7 mouse cellular contexts compared by ENCODE assay signal in genomic region chr11:96294245-96295091, GRCm38 (mm10). TPM values are rescaled to one million over a fixed set of nuclear protein-coding genes. Genes with fewer than 3 reads are reported as not detected.
DNase-seq lines count a peak whose midpoint lies in the region; ATAC-seq and TF ChIP-seq lines count a peak whose summit lies in the region.

No protein-coding gene starts in this region.

- peaks cover 98% of the 10 kb centered on the region for H3K27me3 ChIP-seq in heart, embryonic 10.5 days (ENCODE audit: insufficient read depth, poor library complexity, severe bottlenecking)
- peaks cover 76% of the 10 kb centered on the region for H3K27me3 ChIP-seq in lung, embryonic 16.5 days (ENCODE audit: control insufficient read depth, insufficient read depth, low read depth, low read length)
- H3K27me3 ChIP-seq in small intestine, adult 2 months (ENCODE audit: control insufficient read depth, insufficient read depth, low read length), result peaks cover 65% of the 10 kb centered on the region

- no peaks in the 10 kb centered on the region for H3K36me3 ChIP-seq in heart, embryonic 10.5 days
- no peaks in the 10 kb centered on the region for H3K36me3 ChIP-seq in lung, embryonic 16.5 days (ENCODE audit: control insufficient read depth, insufficient read depth, low read length)
- no peaks in the 10 kb centered on the region for H3K36me3 ChIP-seq in small intestine, adult 2 months (ENCODE audit: control insufficient read depth, insufficient read depth, low read length)

- H3K4me3 ChIP-seq in heart, embryonic 10.5 days, result 0 out of 2 replicates have a peak overlapping the region, but pooled peaks have one; percentile 8
- peak overlapping the region; percentile 32 for H3K4me3 ChIP-seq in lung, embryonic 16.5 days (ENCODE audit: low read length)
- H3K4me3 ChIP-seq in small intestine, adult 2 months (ENCODE audit: low read depth, low read length), result peak overlapping the region; percentile 50

- TF ChIP-seq CTCF in small intestine, adult 2 months (IDR thresholded peaks at IDR 0.05; ENCODE audit: extremely low read depth, insufficient read length, insufficient replicate concordance, low read depth, low read length), result peak; percentile 67; the same call in 1 of the 2 replicates

- no peak for TF ChIP-seq POLR2A in small intestine, adult 2 months (IDR thresholded peaks at IDR 0.05; ENCODE audit: low read depth, low read length)

- no peaks in the 10 kb centered on the region for H3K9me3 ChIP-seq in heart, embryonic 10.5 days
- H3K9me3 ChIP-seq in lung, embryonic 16.5 days (ENCODE audit: control insufficient read depth, low read length), result no peaks in the 10 kb centered on the region

- H3K27ac ChIP-seq in heart, embryonic 10.5 days, result no peak overlapping the region
- no peak overlapping the region for H3K27ac ChIP-seq in lung, embryonic 16.5 days (ENCODE audit: low read length)
- H3K27ac ChIP-seq in small intestine, adult 2 months (ENCODE audit: insufficient read depth, low read depth, low read length), result no peak overlapping the region

- H3K4me2 ChIP-seq in lung, embryonic 16.5 days (ENCODE audit: low read depth, low read length), result peak overlapping the region; percentile 49

- DNase-seq in 3134 (ENCODE audit: extremely low read depth, insufficient read length, low spot score) (peak; percentile 73), 416B (ENCODE audit: low read depth) (peak; percentile 69)
- peak; percentile 89 to 91 for DNase-seq in adrenal gland, postnatal 36 days
- DNase-seq in heart, embryonic 10.5 days (ENCODE audit: low spot score), result peak; percentile 85
- DNase-seq in kidney, adult 9 months, result peak; percentile 95

- no peak overlapping the region for H3K9ac ChIP-seq in lung, embryonic 16.5 days (ENCODE audit: low read length)

- peak; percentile 55; the same call in 1 of the 2 replicates for ATAC-seq in lung, embryonic 16.5 days (ENCODE audit: low read depth)

- under 1% methylated on average over 32 of the region's 32 CpGs for WGBS in heart, embryonic 10.5 days
- 2% methylated on average over 32 of the region's 32 CpGs for WGBS in lung, embryonic 16.5 days
- 2% methylated on average over 32 of the region's 32 CpGs for WGBS in small intestine, adult 2 months

- peaks cover 16% of the 10 kb centered on the region for H3K4me1 ChIP-seq in heart, embryonic 10.5 days
- peaks cover 3% of the 10 kb centered on the region; the same call in 1 of the 2 replicates for H3K4me1 ChIP-seq in lung, embryonic 16.5 days (replicated peaks; ENCODE audit: control insufficient read depth, insufficient read depth, low read length)
- H3K4me1 ChIP-seq in small intestine, adult 2 months (ENCODE audit: control insufficient read depth, insufficient read depth, insufficient read length, low read length), result peaks cover 5% of the 10 kb centered on the region; the same call in 1 of the 2 replicates

RNA-seq across cellular contexts. Expression of gene Hoxb6, which starts 2.2 kb away (rescaled TPM):
- total RNA-seq in adrenal gland, postnatal 36 days (2021), result 10 to 100 TPM; 43.9 to 62.2 TPM
- polyA plus RNA-seq in heart, embryonic 10.5 days (2016; fragmentation: Nextera tagmentation; extraction: Ambion mirVana), result 0.42 and 2.2 TPM in 2 replicates
- polyA plus RNA-seq in lung, embryonic 16.5 days (2015; fragmentation: Nextera tagmentation; extraction: Ambion mirVana), result 8.8 and 11.6 TPM in 2 replicates
- polyA plus RNA-seq in small intestine, adult 2 months (2012; rRNA removed), result 1.0 and 8.3 TPM in 2 replicates

RNA-seq across cellular contexts. Expression of gene Hoxb7, which starts 8.0 kb away (rescaled TPM):
- total RNA-seq in adrenal gland, postnatal 36 days (2021), result 10 to 100 TPM; 35.5 to 49.8 TPM
- 0.11 and 1.3 TPM in 2 replicates for polyA plus RNA-seq in heart, embryonic 10.5 days (2016; fragmentation: Nextera tagmentation; extraction: Ambion mirVana)
- polyA plus RNA-seq in lung, embryonic 16.5 days (2015; fragmentation: Nextera tagmentation; extraction: Ambion mirVana), result 2.2 and 3.2 TPM in 2 replicates
- 0.17 and 1.5 TPM in 2 replicates for polyA plus RNA-seq in small intestine, adult 2 months (2012; rRNA removed)

RNA-seq across cellular contexts. Expression of gene Hoxb5, which starts 8.7 kb away (rescaled TPM):
- 10 to 100 TPM; 16.1 to 27.0 TPM for total RNA-seq in adrenal gland, postnatal 36 days (2021)
- polyA plus RNA-seq in heart, embryonic 10.5 days (2016; fragmentation: Nextera tagmentation; extraction: Ambion mirVana), result 1.0 and 5.2 TPM in 2 replicates
- 39.2 and 46.6 TPM in 2 replicates for polyA plus RNA-seq in lung, embryonic 16.5 days (2015; fragmentation: Nextera tagmentation; extraction: Ambion mirVana)
- 1.8 and 3.2 TPM in 2 replicates for polyA plus RNA-seq in small intestine, adult 2 months (2012; rRNA removed)

RNA-seq across cellular contexts. Expression of gene Hoxb8, which starts 12.8 kb away (rescaled TPM):
- total RNA-seq in adrenal gland, postnatal 36 days (2021), result 10 to 100 TPM; 59.4 to 80.5 TPM
- polyA plus RNA-seq in heart, embryonic 10.5 days (2016; fragmentation: Nextera tagmentation; extraction: Ambion mirVana), result 0.30 TPM in 1 of 2 replicates, not detected in the other
- polyA plus RNA-seq in lung, embryonic 16.5 days (2015; fragmentation: Nextera tagmentation; extraction: Ambion mirVana), result 0.33 and 0.79 TPM in 2 replicates
- 0.38 and 5.3 TPM in 2 replicates for polyA plus RNA-seq in small intestine, adult 2 months (2012; rRNA removed)

RNA-seq across cellular contexts. Expression of gene Hoxb9, which starts 23.2 kb away (rescaled TPM):
- 100 to 1,000 TPM; 225 to 357 TPM for total RNA-seq in adrenal gland, postnatal 36 days (2021)
- 0.75 TPM in 1 of 2 replicates, not detected in the other for polyA plus RNA-seq in heart, embryonic 10.5 days (2016; fragmentation: Nextera tagmentation; extraction: Ambion mirVana)
- polyA plus RNA-seq in lung, embryonic 16.5 days (2015; fragmentation: Nextera tagmentation; extraction: Ambion mirVana), result 0.28 and 0.30 TPM in 2 replicates
- 0.14 TPM in 1 of 2 replicates, not detected in the other for polyA plus RNA-seq in small intestine, adult 2 months (2012; rRNA removed)
